23 mouse cellular contexts compared by ENCODE assay signal in genomic region chr13:40743221-40743620, GRCm38 (mm10). TPM values are rescaled to one million over a fixed set of nuclear protein-coding genes. Genes with fewer than 3 reads are reported as not detected.
DNase-seq lines count a peak whose midpoint lies in the region; ATAC-seq lines count a peak whose summit lies in the region.
"Had no signal": no experiment of that assay in that cellular context is flagged by ENCODE, and none has a peak within 500 bp of the region (broad histone marks: within the 10 kb centered on the region; RNA-seq: fewer than 3 reads in every experiment).

No protein-coding gene starts in this region.

- peak; percentile 21 for DNase-seq in embryo, embryonic 10.5 days (ENCODE audit: low spot score)
- no peak for DNase-seq in embryo, embryonic 10 days (ENCODE audit: low spot score)
- DNase-seq in heart, adult 11 months: peak; percentile 79
- DNase-seq in intestine, embryonic 14.5 days (ENCODE audit: low spot score): peak; percentile 52
- peak; percentile 39 for DNase-seq in neural tube, embryonic 10.5 days (ENCODE audit: extremely low spot score, low spot score)
- DNase-seq: adrenal gland, adult 8-10 months; adrenal gland, postnatal 25 days; cerebellum, adult 11-12 months; cerebellum, adult 8-10 months; cerebellum, postnatal 10 days; cerebellum, postnatal 36 days; gastrocnemius, postnatal 25 days; heart, postnatal 14 days; heart, postnatal 4 days had no signal

- peaks cover 7% of the 10 kb centered on the region for H3K9me3 ChIP-seq in heart, embryonic 12.5 days (replicated peaks)
- H3K9me3 ChIP-seq in intestine, embryonic 14.5 days (ENCODE audit: control insufficient read depth, low read length): peaks cover 6% of the 10 kb centered on the region; the same call in 1 of the 2 replicates
- no peaks in the 10 kb centered on the region for H3K9me3 ChIP-seq in intestine, embryonic 16.5 days (ENCODE audit: control insufficient read depth, low read length)
- H3K9me3 ChIP-seq in neural tube, embryonic 15.5 days (replicated peaks): 0 out of 2 replicates have a peak, but pooled peaks cover 5% of the 10 kb centered on the region
- H3K9me3 ChIP-seq: hindbrain, embryonic 12.5 days had no signal

- no peak overlapping the region for H3K27ac ChIP-seq in heart, embryonic 12.5 days (ENCODE audit: poor library complexity, severe bottlenecking)
- no peak overlapping the region for H3K27ac ChIP-seq in intestine, embryonic 14.5 days (ENCODE audit: low read depth)
- H3K27ac ChIP-seq in intestine, embryonic 16.5 days (ENCODE audit: low read length): no peak overlapping the region
- no peak overlapping the region for H3K27ac ChIP-seq in neural tube, embryonic 15.5 days (replicated peaks)
- H3K27ac ChIP-seq: heart, embryonic 13.5 days; hindbrain, embryonic 12.5 days; hindbrain, embryonic 15.5 days had no signal

- peaks cover 83% of the 10 kb centered on the region for H3K27me3 ChIP-seq in heart, embryonic 12.5 days (replicated peaks)
- peaks cover 85% of the 10 kb centered on the region for H3K27me3 ChIP-seq in intestine, embryonic 14.5 days (replicated peaks; ENCODE audit: control insufficient read depth, insufficient read depth, low read length)
- H3K27me3 ChIP-seq in intestine, embryonic 16.5 days (replicated peaks; ENCODE audit: control insufficient read depth, insufficient read depth, low read length): peaks cover 72% of the 10 kb centered on the region
- peaks cover 93% of the 10 kb centered on the region for H3K27me3 ChIP-seq in neural tube, embryonic 15.5 days (replicated peaks)

- no peak for ATAC-seq in heart, embryonic 12.5 days (ENCODE audit: insufficient number of reproducible peaks, low FRiP score)
- ATAC-seq in intestine, embryonic 14.5 days (replicated peaks; ENCODE audit: low FRiP score, low TSS enrichment, low read depth): no peak
- ATAC-seq in intestine, embryonic 16.5 days: no peak
- ATAC-seq in neural tube, embryonic 15.5 days (ENCODE audit: low FRiP score): no peak
- ATAC-seq: activated CD4-positive, CD25-positive, alpha-beta regulatory T cell, adult 4 months; forebrain, embryonic 14.5 days; intestine, postnatal 0 days had no signal

- H3K4me1 ChIP-seq in heart, embryonic 12.5 days (replicated peaks): peaks cover 12% of the 10 kb centered on the region
- H3K4me1 ChIP-seq in intestine, embryonic 14.5 days (replicated peaks; ENCODE audit: control insufficient read depth, insufficient read depth, low read length): no peaks in the 10 kb centered on the region
- H3K4me1 ChIP-seq in intestine, embryonic 16.5 days (ENCODE audit: control insufficient read depth, insufficient read depth, low read length): no peaks in the 10 kb centered on the region; the same call in 1 of the 2 replicates
- peaks cover 20% of the 10 kb centered on the region for H3K4me1 ChIP-seq in neural tube, embryonic 15.5 days

- WGBS in heart, embryonic 12.5 days: 7% methylated on average over 4 of the region's 4 CpGs
- 12% methylated on average over 4 of the region's 4 CpGs for WGBS in intestine, embryonic 14.5 days
- 22% methylated on average over 4 of the region's 4 CpGs for WGBS in intestine, embryonic 16.5 days
- WGBS in neural tube, embryonic 15.5 days: 8% methylated on average over 4 of the region's 4 CpGs

- H3K36me3 ChIP-seq in heart, embryonic 12.5 days: no peaks in the 10 kb centered on the region
- no peaks in the 10 kb centered on the region for H3K36me3 ChIP-seq in intestine, embryonic 14.5 days (ENCODE audit: control insufficient read depth, insufficient read depth, low read length)
- no peaks in the 10 kb centered on the region for H3K36me3 ChIP-seq in intestine, embryonic 16.5 days (ENCODE audit: control insufficient read depth, insufficient read depth, low read length)
- H3K36me3 ChIP-seq in neural tube, embryonic 15.5 days: no peaks in the 10 kb centered on the region
- H3K36me3 ChIP-seq: heart, embryonic 13.5 days; hindbrain, embryonic 12.5 days; hindbrain, embryonic 15.5 days had no signal

- no peak overlapping the region for H3K4me2 ChIP-seq in heart, embryonic 12.5 days
- H3K4me2 ChIP-seq in intestine, embryonic 14.5 days (ENCODE audit: low read length): no peak overlapping the region
- no peak overlapping the region for H3K4me2 ChIP-seq in intestine, embryonic 16.5 days (ENCODE audit: low read depth, low read length)
- no peak overlapping the region for H3K4me2 ChIP-seq in neural tube, embryonic 15.5 days
- H3K4me2 ChIP-seq: heart, embryonic 13.5 days; hindbrain, embryonic 12.5 days; hindbrain, embryonic 15.5 days had no signal

- no peak overlapping the region for H3K9ac ChIP-seq in heart, embryonic 12.5 days
- no peak overlapping the region for H3K9ac ChIP-seq in intestine, embryonic 14.5 days (ENCODE audit: low read length)
- no peak overlapping the region for H3K9ac ChIP-seq in intestine, embryonic 16.5 days (ENCODE audit: low read depth, low read length)
- no peak overlapping the region for H3K9ac ChIP-seq in neural tube, embryonic 15.5 days (replicated peaks)
- H3K9ac ChIP-seq: heart, embryonic 13.5 days; hindbrain, embryonic 12.5 days; hindbrain, embryonic 15.5 days had no signal

- H3K4me3 ChIP-seq in heart, embryonic 12.5 days: no peak overlapping the region
- no peak overlapping the region for H3K4me3 ChIP-seq in intestine, embryonic 14.5 days (ENCODE audit: low read depth, low read length)
- H3K4me3 ChIP-seq in intestine, embryonic 16.5 days (ENCODE audit: low read length): no peak overlapping the region
- no peak overlapping the region for H3K4me3 ChIP-seq in neural tube, embryonic 15.5 days (replicated peaks)
- H3K4me3 ChIP-seq: heart, embryonic 13.5 days; hindbrain, embryonic 12.5 days; hindbrain, embryonic 15.5 days had no signal

RNA-seq across cellular contexts. Expression of gene Tfap2a, which starts 5.0 kb away (rescaled TPM):
- 0.13 and 0.19 TPM in 2 replicates for polyA plus RNA-seq in heart, embryonic 12.5 days (2016; fragmentation: Nextera tagmentation; extraction: Ambion mirVana)
- polyA plus RNA-seq in intestine, embryonic 14.5 days (2014; fragmentation: Nextera tagmentation; extraction: Ambion mirVana): 0.31 and 0.32 TPM in 2 replicates
- 0.16 and 0.24 TPM in 2 replicates for polyA plus RNA-seq in intestine, embryonic 16.5 days (2015; fragmentation: Nextera tagmentation; extraction: Ambion mirVana)
- 5.5 and 6.5 TPM in 2 replicates for polyA plus RNA-seq in neural tube, embryonic 15.5 days (2015; fragmentation: Nextera tagmentation; extraction: Ambion mirVana)
- polyA plus RNA-seq: activated CD4-positive, CD25-positive, alpha-beta regulatory T cell, adult 4 months had no signal
